Mouse (Mus musculus): ENCODE measurements around the gene Rhot2.

- no peak for TF ChIP-seq CTCF (IDR thresholded peaks at IDR 0.05; ENCODE audit: borderline replicate concordance, control insufficient read depth, extremely low read depth, insufficient read depth, low read length, poor library complexity)
- TF ChIP-seq POLR2A (IDR thresholded peaks at IDR 0.05; ENCODE audit: control insufficient read depth, extremely low read depth, insufficient read depth, low read length, poor library complexity), result no peak
Measured at GRCm38 (mm10) chr17:25866172-25866571, 21.5 kb upstream of the Rhot2 start.
